Comparison of ENCODE assay signal across 4 mouse cellular contexts in genomic region chr4:25092731-25093130, GRCm38 (mm10).
DNase-seq lines count a peak whose midpoint lies in the region; TF ChIP-seq lines count a peak whose summit lies in the region.
"Not testable (repeated sequence)": the region's sequence is repeated elsewhere in the genome, so short reads cannot be mapped to it uniquely, and the experiment has no call there.

No protein-coding gene starts in this region.

- DNase-seq in ES-CJ7 (ENCODE audit: low read depth, low spot score), result peak; percentile 69
- peak; percentile 24 for DNase-seq in ES-E14 (ENCODE audit: low read depth, low spot score)
- peak; percentile 83 for DNase-seq in R1 (ENCODE audit: low read depth, low spot score)
- peak; percentile 55 for DNase-seq in ZHBTc4 (ENCODE audit: low read depth, low spot score)

- not testable (repeated sequence) for H3K9me3 ChIP-seq in ES-E14 (ENCODE audit: control insufficient read depth, insufficient read depth, low read depth, low read length)

- not testable (repeated sequence) for H3K36me3 ChIP-seq in ES-E14 (ENCODE audit: control insufficient read depth, insufficient read depth, low read length, poor library complexity, severe bottlenecking)

- not testable (repeated sequence) for H3K27ac ChIP-seq in ES-E14 (ENCODE audit: insufficient read depth, low read depth, low read length, poor library complexity, severe bottlenecking)

- not testable (repeated sequence) for H3K9ac ChIP-seq in ES-E14 (ENCODE audit: insufficient read depth, low read depth, low read length, poor library complexity, severe bottlenecking)

- not testable (repeated sequence) for H3K4me1 ChIP-seq in ES-E14 (ENCODE audit: control insufficient read depth in 2 of 2, insufficient read depth in 2 of 2, low read length in 2 of 2, poor library complexity in 1 of 2)

- not testable (repeated sequence) for H3K4me3 ChIP-seq in ES-E14 (ENCODE audit: insufficient read depth in 1 of 2, low read depth in 1 of 2, low read length in 2 of 2, poor library complexity in 1 of 2, severe bottlenecking in 1 of 2)

- in situ Hi-C loops in ES-E14 (cut with MboI; ENCODE audit: low sequenced_read_pairs in 2 of 2, unreplicated experiment in 2 of 2), result not testable (repeated sequence)

TF ChIP-seq in ES-E14, 5 proteins besides CTCF, POLR2A, EP300 and RAD21:
- TF ChIP-seq CHD2 (IDR thresholded peaks at IDR 0.05; ENCODE audit: low read depth, low read length), result peak; percentile 7; the same call in 1 of the 2 replicates
TF ChIP-seq in ES-E14: peak in this region for 1; not testable (repeated sequence) for 4.

Comparison
In these comparisons a context has a peak if more than half of its experiments do, and no peak if none do; other contexts are left out.
1. DNase-seq: peak in every context shown above with its lines; median percentile 83 in R1; 69 in ES-CJ7; 55 in ZHBTc4; 24 in ES-E14.